Mouse (Mus musculus) myocyte (in vitro differentiated cells): ENCODE measurements around the gene Rangap1.

Experiments
- E2F4 ChIP-seq: IDR thresholded peaks from one replicate; pipeline ENCODE4 v1.6.1; 2011; ENCODE audit warnings: mild to moderate bottlenecking, control low read depth, moderate library complexity; ENCODE audit not compliant: insufficient read depth
- MAX ChIP-seq: IDR thresholded peaks from one replicate; pipeline ENCODE4 v1.6.1; 2011; ENCODE audit warnings: low read depth, mild to moderate bottlenecking, control low read depth
- POLR2A ChIP-seq: IDR thresholded peaks from one replicate; pipeline ENCODE4 v1.6.1; 2011; ENCODE audit warnings: low read depth, mild to moderate bottlenecking, control low read depth, moderate library complexity; ENCODE audit not compliant: insufficient read length
- POLR2AphosphoS2 ChIP-seq: IDR thresholded peaks from one replicate; pipeline ENCODE4 v1.6.1; 2011; ENCODE audit warnings: low read depth, control low read depth; ENCODE audit not compliant: insufficient read length
- TCF12 ChIP-seq: IDR thresholded peaks from one replicate; pipeline ENCODE4 v1.6.1; 2011; ENCODE audit warnings: mild to moderate bottlenecking, control low read depth; ENCODE audit not compliant: poor library complexity, insufficient read depth, severe bottlenecking

DNA sequence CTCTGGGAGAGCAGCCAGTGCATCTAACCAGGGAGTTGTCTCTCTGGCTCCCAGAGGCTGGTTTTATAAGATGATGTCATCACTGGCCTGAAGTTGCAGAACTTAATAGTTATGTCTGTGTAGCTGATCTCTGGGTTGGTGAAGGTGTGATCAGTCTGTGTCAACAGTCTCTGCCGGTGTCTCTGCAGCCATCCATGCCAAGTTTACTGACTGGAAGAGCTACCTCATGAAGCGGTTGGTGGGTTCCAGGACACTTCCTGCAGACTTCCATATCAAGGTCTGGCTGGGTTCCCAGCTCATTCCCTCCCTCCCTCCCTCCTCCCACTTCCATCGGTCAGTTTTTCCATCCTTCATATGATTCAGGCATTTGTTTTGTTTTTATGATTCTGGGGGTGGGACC lies 68.7 kb downstream of the Rangap1 start:
- TF ChIP-seq POLR2A (no peak), MAX (no peak), POLR2AphosphoS2 (no peak), TCF12 (no peak), E2F4 (no peak)
